Mouse (Mus musculus) spleen, postnatal 10 days (tissue): ENCODE measurements around the gene Hnrnpa3.
A peak's percentile ranks its signal among the peaks of the same experiment; 100 is the strongest.
"Not testable (repeated sequence)": the region's sequence is repeated elsewhere in the genome, so short reads cannot be mapped to it uniquely, and the experiment has no call there.

ENCODE experiments used
- DNase-seq, 2 experiments: peaks; one replicate each; pipeline ENCODE4 v3.0.0; 2021 to 2022; ENCODE audit warnings: low spot score in 2 of 2

Hnrnpa3 gene

DNA sequence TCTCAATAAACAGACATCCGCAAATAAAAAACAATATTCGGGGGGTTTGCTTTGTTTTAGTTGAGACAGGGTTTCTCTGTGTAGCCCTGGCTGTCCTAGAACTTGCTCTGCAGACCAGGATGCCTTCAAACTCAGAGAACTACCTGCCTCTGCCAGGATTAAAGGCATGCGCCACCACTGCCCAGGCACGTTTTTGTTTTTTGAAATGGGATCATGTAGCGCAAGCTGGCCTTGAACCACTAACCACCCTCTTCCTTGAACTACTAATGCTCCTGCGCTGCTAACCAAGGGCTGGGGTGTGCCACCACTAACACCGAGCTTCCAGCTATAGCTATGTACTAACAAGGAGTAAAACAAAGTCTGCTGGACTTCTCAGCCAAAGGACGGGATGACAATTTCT, 20.9 kb downstream of the Hnrnpa3 start:
- no peak for DNase-seq

- no peak for DNase-seq
These were observed 22.4 kb downstream of the Hnrnpa3 start for GRCm38 (mm10) chr2:75681439-75681838.

- peak in 1 of 2 experiments; percentile 74 for DNase-seq
These were observed 24.1 kb downstream of the Hnrnpa3 start for GRCm38 (mm10) chr2:75682978-75683709.

DNA sequence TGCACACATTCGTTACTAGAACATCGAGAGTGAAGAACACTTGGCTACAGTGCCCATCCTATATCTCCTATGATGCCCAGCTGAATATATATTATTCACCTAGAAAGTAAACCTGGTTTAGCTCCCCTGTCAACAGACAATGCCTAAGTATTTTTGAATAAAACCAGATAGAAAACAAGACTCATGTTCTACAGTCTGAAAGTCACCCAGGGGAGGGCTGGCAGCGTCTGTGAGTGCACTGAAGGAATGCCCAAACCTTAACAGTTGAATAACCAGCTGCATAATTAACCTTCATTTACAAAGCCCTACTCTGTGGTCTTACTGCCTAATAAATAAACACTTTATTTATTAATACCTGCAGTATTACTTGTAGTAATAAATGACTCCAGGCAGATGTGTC, 25.5 kb downstream of the Hnrnpa3 start:
- DNase-seq: no peak

GRCm38 (mm10) chr2:75685458-75685861, 26.4 kb downstream of the Hnrnpa3 start:
- DNase-seq: no peak

DNA sequence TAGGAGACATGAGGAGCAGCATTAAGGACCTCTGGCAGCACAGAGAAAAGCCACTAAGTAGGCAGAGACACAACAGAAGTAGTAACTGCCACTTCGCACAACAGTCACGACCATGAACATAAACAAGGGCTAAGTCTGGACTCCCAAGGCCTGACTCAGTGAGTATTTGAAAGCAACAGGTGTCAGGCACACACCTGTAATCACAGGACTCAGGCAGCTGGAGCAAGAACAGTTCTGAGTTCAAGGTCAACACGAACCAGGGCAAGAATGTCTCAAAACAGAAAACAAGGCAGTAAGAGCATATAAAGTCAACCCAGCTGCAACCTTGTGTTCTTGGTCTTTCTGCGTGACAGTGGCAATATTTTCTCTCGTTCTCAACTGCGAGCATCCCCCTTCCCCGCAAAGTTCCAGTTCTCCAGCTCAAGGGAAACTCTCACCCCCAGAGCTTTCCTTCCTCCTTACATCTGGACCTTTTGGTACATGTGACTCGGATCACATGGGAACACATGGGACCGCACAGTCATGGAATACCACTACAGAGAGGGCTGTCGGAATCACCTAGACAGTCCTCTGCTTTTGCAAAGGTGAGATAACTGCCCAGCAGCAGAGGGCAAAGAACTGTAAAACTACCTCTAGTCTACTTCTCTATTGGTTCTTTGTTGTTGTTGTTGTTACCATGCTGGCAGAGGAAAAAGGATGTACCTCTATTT, 28.1 kb downstream of the Hnrnpa3 start:
- DNase-seq: no peak

DNA sequence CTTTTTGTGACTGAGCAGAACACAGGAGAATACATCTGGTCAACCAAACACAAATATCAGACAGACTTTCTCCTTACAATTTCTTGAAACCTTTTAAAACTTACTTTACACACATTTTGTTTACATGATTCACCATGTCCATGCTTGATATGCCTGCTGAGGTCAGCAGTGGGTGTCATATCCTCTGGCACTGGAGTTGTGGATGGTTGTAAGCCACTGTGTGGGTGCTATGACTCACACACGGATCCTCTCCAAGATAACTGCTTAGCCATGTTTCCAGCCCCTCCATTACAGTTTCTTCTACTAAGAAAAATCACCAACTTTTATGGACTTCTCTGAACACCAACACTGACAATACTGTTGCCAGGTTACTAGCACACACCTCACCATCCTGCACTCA, 29.8 kb downstream of the Hnrnpa3 start:
- DNase-seq: no peak

- DNase-seq: peak in 1 of 2 experiments; percentile 35
These were observed 30.6 kb downstream of the Hnrnpa3 start for GRCm38 (mm10) chr2:75689482-75690158.

- DNase-seq: no peak
These were observed 31.6 kb downstream of the Hnrnpa3 start for GRCm38 (mm10) chr2:75690656-75691055.

DNA sequence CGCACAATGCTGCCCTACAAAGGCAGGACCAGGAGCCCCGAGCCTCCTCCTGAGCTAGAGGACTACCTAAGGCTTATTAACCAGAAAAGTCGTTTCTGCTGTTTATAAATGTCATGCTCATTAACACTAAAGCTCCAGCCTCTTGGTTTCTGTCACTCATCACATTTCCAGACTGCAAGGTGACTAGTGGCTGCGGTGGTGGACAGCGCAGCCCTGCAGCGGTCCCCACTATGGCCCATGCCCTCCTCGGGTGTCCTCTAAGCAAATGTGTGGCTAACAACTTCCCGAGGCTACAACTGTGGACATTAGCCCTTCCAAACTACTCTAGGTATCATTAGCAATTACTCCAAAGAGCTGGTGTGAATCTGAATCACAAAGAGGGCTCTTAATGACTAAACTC, 32.3 kb downstream of the Hnrnpa3 start:
- DNase-seq: no peak

GRCm38 (mm10) chr2:75692369-75692768, 33.3 kb downstream of the Hnrnpa3 start:
- DNase-seq: no peak

DNA sequence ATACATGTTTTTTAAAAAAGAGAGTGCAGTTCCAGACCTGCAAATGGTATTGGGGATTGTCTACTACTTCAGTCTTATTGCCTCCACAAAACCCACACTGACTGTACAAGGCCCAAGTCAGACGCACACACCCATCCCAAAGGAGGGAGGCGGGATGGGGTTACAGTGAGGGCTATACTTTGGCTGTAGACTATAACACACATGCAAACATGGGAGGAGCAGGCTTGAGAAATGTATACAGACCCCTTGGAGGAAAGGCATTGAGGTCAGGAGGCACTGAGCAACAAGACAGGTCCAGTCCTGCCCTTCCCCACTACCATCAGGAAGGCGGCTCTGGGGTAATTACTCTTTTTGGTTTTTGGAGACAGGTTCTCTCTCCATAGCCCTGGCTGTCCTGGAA, 35.9 kb downstream of the Hnrnpa3 start:
- DNase-seq: not testable (repeated sequence)

- no peak for DNase-seq
These were observed 36.8 kb downstream of the Hnrnpa3 start for GRCm38 (mm10) chr2:75695676-75696350.

DNA sequence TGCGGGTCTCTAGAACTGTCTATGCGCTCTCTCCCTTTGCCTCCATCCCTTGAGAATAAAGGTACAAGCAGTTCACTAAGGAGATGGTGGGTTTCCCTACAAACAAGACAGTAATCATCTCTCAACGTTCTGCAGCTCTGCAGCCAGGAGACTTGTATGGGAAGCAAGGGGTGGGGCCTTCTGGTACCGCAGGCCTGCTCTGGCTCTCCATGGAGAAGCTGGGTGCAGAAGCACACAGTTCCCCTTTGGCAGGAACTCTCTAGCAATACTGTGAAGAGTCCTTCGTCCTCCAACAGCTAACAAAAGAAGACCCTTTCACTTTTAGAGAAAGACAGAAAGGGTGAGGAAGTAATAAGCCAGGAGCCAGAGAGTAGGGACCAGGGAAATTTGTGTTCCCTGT, 37.3 kb downstream of the Hnrnpa3 start:
- no peak for DNase-seq

DNA sequence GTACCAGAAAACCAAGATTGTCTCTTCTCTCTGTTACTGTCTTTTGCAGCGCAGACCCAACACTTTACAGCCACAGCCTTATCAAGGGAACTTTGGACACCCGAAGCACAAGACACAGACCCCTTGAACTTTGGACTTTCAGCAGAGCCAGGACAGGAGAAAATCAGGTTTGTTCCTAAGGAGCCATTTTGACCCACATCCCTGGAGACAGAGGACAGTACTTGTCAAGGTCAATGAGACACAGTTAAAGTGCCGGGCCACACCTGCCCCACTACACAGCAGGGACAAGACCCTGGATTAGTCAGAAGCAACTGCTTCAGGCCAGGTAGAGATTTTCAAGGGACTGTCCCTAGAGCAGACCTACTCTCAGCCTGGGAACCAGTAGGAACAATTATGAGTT, 38.2 kb downstream of the Hnrnpa3 start:
- no peak for DNase-seq

DNA sequence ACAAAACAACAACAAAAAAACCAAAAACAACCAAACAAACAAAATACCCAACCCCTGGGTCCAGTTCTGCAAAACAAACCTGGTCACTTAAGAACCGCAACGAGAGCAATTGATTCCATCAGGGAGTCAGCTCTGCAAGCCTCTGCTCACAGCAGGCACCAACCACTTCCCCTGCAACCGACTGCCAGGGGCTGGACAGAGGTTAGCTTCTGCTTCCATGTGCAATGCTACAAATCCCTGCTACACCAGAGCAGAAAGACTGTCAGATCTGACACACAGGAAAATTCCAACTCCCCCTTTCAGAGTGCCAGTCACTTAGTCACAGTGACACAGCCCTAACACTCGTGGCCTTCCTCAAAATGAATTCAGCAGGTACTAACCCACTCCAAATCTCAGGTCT, 38.9 kb downstream of the Hnrnpa3 start:
- DNase-seq: no peak

DNA sequence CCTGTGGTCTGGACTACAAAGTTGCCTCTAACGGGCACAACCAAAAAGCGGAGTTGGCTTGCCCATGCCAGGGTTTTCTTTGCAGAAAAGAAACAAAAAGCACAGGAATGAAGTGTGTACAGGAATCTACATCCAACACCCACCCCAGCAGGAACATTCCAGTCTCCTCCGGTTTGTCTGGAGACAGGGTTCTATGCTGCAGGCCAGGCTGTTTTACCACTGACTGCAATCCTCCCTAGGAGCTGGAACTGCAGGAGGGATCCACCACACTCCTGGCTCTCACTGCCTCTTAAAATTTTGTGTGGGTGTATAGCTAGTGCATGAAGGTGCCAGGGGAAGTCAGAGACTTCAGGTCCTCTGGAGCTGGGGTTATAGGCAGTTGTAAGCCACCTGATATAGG, 39.8 kb downstream of the Hnrnpa3 start:
- DNase-seq: no peak

DNA sequence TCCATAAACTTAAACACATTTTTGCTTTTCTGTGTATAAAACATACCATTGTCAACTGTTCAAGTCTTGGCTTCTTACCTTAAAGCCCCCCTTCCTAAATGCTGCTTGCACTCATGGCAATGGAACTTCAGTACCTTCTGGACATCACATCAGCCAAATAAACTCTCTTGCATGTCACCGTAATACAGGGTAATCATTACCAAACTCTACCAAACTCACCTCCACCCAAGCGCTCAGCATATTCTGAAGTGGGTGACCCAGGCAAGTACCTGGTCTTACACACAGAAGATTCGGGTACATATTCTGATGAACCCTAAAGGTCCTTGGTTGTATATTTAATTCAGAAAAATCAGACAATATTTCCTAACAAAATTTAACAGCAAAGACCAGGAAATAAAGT, 41.5 kb downstream of the Hnrnpa3 start:
- DNase-seq: no peak

- no peak for DNase-seq
These were observed 42.1 kb downstream of the Hnrnpa3 start for GRCm38 (mm10) chr2:75701207-75701606.

DNA sequence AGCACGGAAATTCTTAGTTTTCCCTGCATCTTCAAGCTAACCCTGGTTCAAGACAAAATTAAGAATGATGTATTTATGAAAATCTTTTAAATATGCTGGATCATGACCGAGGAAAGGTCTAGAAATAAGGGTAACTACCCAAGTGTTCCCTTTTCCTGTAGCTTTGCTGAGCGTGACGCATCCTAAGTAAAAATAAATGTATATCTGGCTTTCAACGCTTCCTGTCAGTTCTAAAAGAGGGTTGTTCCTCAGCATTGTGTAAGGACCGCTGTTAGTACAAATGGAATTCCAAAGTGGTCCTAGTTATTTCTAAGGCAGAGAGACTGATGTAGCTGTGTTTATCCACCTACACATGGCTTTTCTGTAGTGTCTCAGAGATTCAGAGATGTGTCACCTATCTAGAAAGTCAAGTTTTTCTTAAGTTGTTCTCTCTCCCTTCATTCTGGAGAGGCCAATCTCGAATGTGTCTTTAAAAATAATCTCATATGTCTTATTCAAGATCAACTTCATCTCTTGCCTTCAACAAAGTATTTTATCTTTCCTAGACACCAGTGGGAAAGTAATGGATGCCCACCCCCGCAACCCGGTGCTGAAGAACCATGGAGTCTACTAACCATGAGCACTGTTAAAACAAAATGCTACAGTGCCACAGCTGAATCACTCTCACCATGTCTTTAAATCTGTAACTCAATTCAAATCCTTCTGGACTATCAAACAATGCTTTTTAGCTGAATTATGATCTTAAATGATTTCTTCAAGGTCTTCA, 42.9 kb downstream of the Hnrnpa3 start:
- no peak for DNase-seq

- DNase-seq: no peak
These were observed 43.5 kb downstream of the Hnrnpa3 start for GRCm38 (mm10) chr2:75702588-75702976.
